Mouse (Mus musculus) heart, adult 2 months (tissue): ENCODE measurements around the gene Ubl4b. TPM values are rescaled to one million over a fixed set of nuclear protein-coding genes. Genes with fewer than 3 reads are reported as not detected.

Experiments used
- DNase-seq, 2 experiments: peaks; one replicate each; pipeline ENCODE4 v3.0.0; 2021
- H3K27ac ChIP-seq: fragments of 200-600 bp; 2 replicates; pipeline ENCODE4 v1.8.1; 2022
- H3K27me3 ChIP-seq: fragments of 200-500 bp; 2 replicates; pipeline ENCODE4 v1.6.1; 2012; ENCODE audit warnings: mild to moderate bottlenecking, low read length, inconsistent platforms, mixed read lengths; ENCODE audit not compliant: control insufficient read depth, insufficient read depth
- H3K36me3 ChIP-seq: fragments of 200-500 bp; 2 replicates; pipeline ENCODE4 v1.6.1; 2012; ENCODE audit warnings: low read length, inconsistent platforms; ENCODE audit not compliant: control insufficient read depth, insufficient read depth
- H3K4me1 ChIP-seq: fragments of 200-500 bp; 2 replicates; pipeline ENCODE4 v1.6.1; 2011; ENCODE audit warnings: low read length; ENCODE audit not compliant: control insufficient read depth, insufficient read depth
- H3K4me3 ChIP-seq: fragments of 200-600 bp; 2 replicates; pipeline ENCODE4 v1.8.1; 2022
- H3K79me2 ChIP-seq: fragments of 200-500 bp; replicated peaks from 2 replicates; pipeline ENCODE4 v1.6.1; 2012; ENCODE audit warnings: mild to moderate bottlenecking, inconsistent platforms, low read length, moderate library complexity, mixed read lengths; ENCODE audit not compliant: control insufficient read depth, insufficient read depth
- H3K9ac ChIP-seq: fragments of 200-500 bp; 2 replicates; pipeline ENCODE4 v1.6.1; 2012; ENCODE audit warnings: low read depth, mild to moderate bottlenecking, control low read depth, inconsistent platforms, low read length, mixed read lengths
- CTCF ChIP-seq: fragments of 200-600 bp; IDR thresholded peaks from 2 replicates; pipeline ENCODE4 v1.8.1; 2022; ENCODE audit warnings: antibody characterized with exemption, mild to moderate bottlenecking, moderate library complexity
- EP300 ChIP-seq: fragments of 200-500 bp; IDR thresholded peaks from 2 replicates; pipeline ENCODE4 v1.6.1; 2011; ENCODE audit warnings: low read depth, low read length, control low read depth; ENCODE audit not compliant: insufficient read depth
- POLR2A ChIP-seq: fragments of 200-500 bp; IDR thresholded peaks from 2 replicates; pipeline ENCODE4 v1.6.1; 2011; ENCODE audit warnings: mild to moderate bottlenecking, low read depth, low read length, control low read depth; ENCODE audit not compliant: insufficient read depth
- WGBS: fragments of 180-500 bp; shearing (Covaris S2); methylation state at CpG from one replicate; pipeline ENCODE4 v1.1.7; 2018; 5-methylcytosine and 5-hydroxymethylcytosine counted together
- intact Hi-C: fragments of 180-260 bp; cut with DNase I; formaldehyde crosslinking; loops from one replicate; pipeline ENCODE4 v1.15.1; 2025
- polyA plus RNA-seq: library from polyadenylated mRNA; depleted of rRNA; stranded (reverse); fragments of >200 nt; gene quantifications from 2 replicates; pipeline ENCODE4 v1.2.3, GENCODE M21; 2012
- total RNA-seq, 2 experiments: library from RNA; stranded (reverse); gene quantifications; 2 replicates each; pipeline ENCODE4 v1.2.3; 2021

The Ubl4b gene
- total and polyA plus RNA-seq, 3 experiments = not detected

DNA sequence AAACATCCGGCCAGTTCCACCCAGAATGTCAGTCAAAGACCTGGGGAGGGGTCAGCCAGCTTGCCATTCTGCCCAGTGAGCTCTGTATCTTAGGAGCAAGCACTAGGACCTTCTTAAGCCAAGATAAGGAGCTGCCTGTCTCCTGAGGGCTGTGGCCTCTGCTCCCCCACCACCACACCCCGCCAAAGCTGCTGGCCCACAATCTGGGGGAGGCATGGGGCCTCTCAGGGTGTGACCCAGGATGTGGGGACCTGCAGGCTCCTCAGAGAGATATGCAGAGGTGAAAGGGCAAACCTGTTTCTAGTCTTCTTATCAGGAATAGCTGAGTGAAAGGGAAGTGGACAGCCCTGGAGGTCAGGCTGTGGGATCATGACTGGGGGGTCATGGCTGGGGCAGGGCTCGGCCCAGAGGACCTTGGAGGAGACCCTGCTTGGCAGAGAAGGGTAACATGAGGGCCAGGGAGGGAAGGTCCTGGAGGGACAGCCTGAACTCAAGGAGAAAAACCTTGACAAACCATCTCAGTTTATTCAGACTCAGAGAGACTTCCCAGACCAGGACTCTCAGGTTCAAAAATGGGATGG is 23.0 kb upstream of the Ubl4b start:
- Histone ChIP-seq H3K9ac (no peak overlapping the region), H3K27ac (no peak overlapping the region), H3K36me3 (no peaks in the 10 kb centered on the region), H3K79me2 (no peaks in the 10 kb centered on the region), H3K27me3 (peaks cover 7% of the 10 kb centered on the region; the same call in 1 of the 2 replicates), H3K4me3 (no peak overlapping the region), H3K4me1 (no peaks in the 10 kb centered on the region)
- TF ChIP-seq CTCF (no peak), EP300 (no peak), POLR2A (no peak)
- intact Hi-C loops = loop anchor here (5.0 to 10.0 kb wide), 2 partner anchors 91 to 373 kb away; no protein-coding TSS in a partner anchor
- no peak for DNase-seq
- 47% methylated on average over 3 of the region's 3 CpGs for WGBS

GRCm38 (mm10) chr3:107576807-107577206 is 21.9 kb upstream of the Ubl4b start:
- no peak overlapping the region for H3K4me3 ChIP-seq
- no peaks in the 10 kb centered on the region for H3K36me3 ChIP-seq
- no peaks in the 10 kb centered on the region for H3K4me1 ChIP-seq
- H3K27ac ChIP-seq = no peak overlapping the region
- H3K9ac ChIP-seq = no peak overlapping the region
- intact Hi-C loops = loop anchor here (5.0 to 10.0 kb wide), 2 partner anchors 90 to 372 kb away; no protein-coding TSS in a partner anchor
- TF ChIP-seq CTCF = no peak
- no peak for TF ChIP-seq EP300
- TF ChIP-seq POLR2A = no peak
- peaks cover 2% of the 10 kb centered on the region; the same call in 1 of the 2 replicates for H3K27me3 ChIP-seq
- no peaks in the 10 kb centered on the region for H3K79me2 ChIP-seq
- DNase-seq = no peak
- 79% methylated on average over 3 of the region's 3 CpGs for WGBS

DNA sequence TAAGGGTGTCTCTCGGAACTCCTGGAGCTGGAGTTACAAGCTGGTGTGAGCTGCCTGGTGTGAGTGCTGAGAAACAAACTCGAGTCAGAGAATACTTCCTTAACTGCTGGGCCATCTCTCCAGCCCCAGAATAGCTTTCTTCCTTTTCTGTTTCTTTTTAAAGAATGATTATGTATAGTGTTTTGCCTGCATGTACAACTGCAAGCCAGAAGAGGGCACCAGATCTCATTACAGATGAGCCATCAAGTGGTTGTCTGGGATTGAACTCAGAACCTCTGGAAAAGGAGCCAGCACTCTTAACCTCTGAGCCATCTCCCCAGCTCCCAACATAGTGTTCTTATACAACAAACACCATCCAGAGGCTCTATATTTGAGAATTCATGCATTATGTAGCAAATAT is 16.3 kb upstream of the Ubl4b start:
- intact Hi-C loops = loop anchor here (10.0 kb wide), 1 partner anchor 366 kb away; no protein-coding TSS in a partner anchor
- H3K36me3 ChIP-seq = no peaks in the 10 kb centered on the region
- no peak overlapping the region for H3K9ac ChIP-seq
- no peaks in the 10 kb centered on the region for H3K27me3 ChIP-seq
- H3K4me1 ChIP-seq = no peaks in the 10 kb centered on the region
- DNase-seq = no peak
- WGBS = 54% methylated on average over 2 of the region's 2 CpGs
- no peak overlapping the region for H3K27ac ChIP-seq
- H3K79me2 ChIP-seq = no peaks in the 10 kb centered on the region
- TF ChIP-seq EP300 = no peak
- peak; percentile 60 for TF ChIP-seq CTCF
- no peak overlapping the region for H3K4me3 ChIP-seq

DNA sequence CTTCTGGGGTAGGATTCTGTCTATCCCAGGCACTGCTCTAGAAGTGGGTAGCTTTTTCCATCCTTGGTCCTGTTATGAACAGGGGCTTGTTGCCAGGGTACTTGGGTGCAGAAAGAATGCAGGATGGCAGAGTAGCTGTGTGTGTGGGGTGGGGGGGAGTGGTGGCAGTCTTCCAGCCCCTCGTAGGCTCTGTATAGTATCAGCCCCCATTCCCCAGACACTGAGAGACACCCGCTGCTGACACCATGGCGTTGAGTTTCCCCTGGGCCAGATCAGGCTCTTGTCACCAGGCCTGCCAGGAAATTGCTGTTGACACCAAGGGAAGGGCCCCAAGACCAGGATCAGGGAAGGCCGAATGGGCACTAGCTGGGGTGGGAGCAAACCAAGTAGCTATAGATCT is 13.8 kb upstream of the Ubl4b start:
- H3K36me3 ChIP-seq = no peaks in the 10 kb centered on the region
- whole genome bisulfite sequencing = 34% methylated on average over 4 of the region's 4 CpGs
- TF ChIP-seq POLR2A = no peak
- no peak for TF ChIP-seq CTCF
- TF ChIP-seq EP300 = no peak
- H3K27me3 ChIP-seq = no peaks in the 10 kb centered on the region
- H3K4me1 ChIP-seq = no peaks in the 10 kb centered on the region
- H3K27ac ChIP-seq = no peak overlapping the region
- H3K79me2 ChIP-seq = no peaks in the 10 kb centered on the region
- no peak overlapping the region for H3K9ac ChIP-seq
- DNase-seq = no peak
- intact Hi-C loops = no loop called here
- H3K4me3 ChIP-seq = no peak overlapping the region

GRCm38 (mm10) chr3:107567766-107568165 is 12.9 kb upstream of the Ubl4b start:
- no peak overlapping the region for H3K27ac ChIP-seq

GRCm38 (mm10) chr3:107565331-107565730 is 10.5 kb upstream of the Ubl4b start:
- no peak overlapping the region for H3K27ac ChIP-seq
- H3K36me3 ChIP-seq = no peaks in the 10 kb centered on the region
- no peak overlapping the region for H3K9ac ChIP-seq
- H3K27me3 ChIP-seq = no peaks in the 10 kb centered on the region
- H3K4me3 ChIP-seq = no peak overlapping the region
- no peaks in the 10 kb centered on the region for H3K79me2 ChIP-seq
- intact Hi-C loops = no loop called here
- TF ChIP-seq CTCF (no peak), POLR2A (no peak), EP300 (no peak)
- no peak for DNase-seq
- no peaks in the 10 kb centered on the region for H3K4me1 ChIP-seq
- 68% methylated on average over 3 of the region's 3 CpGs for WGBS

More at GRCm38 (mm10) chr3:107567766-107568165, 12.9 kb upstream of the Ubl4b start:
- Histone ChIP-seq H3K9ac (no peak overlapping the region), H3K4me1 (no peaks in the 10 kb centered on the region), H3K79me2 (no peaks in the 10 kb centered on the region), H3K27me3 (no peaks in the 10 kb centered on the region), H3K36me3 (no peaks in the 10 kb centered on the region), H3K4me3 (no peak overlapping the region)
- intact Hi-C loops = no loop called here
- no peak for DNase-seq
- 83% methylated on average over 7 of the region's 7 CpGs for WGBS
- TF ChIP-seq CTCF = no peak
- TF ChIP-seq EP300 = no peak
- TF ChIP-seq POLR2A = no peak
